Mouse (Mus musculus) erythroblast, embryonic 14.5 days (primary cell): ENCODE measurements around the gene Aff3. TPM values are rescaled to one million over a fixed set of nuclear protein-coding genes. Genes with fewer than 3 reads are reported as not detected.

Source experiments
- H3K27me3 ChIP-seq: 2 replicates; pipeline ENCODE4 v1.6.1; 2012; ENCODE audit warnings: inconsistent platforms; ENCODE audit not compliant: control insufficient read depth
- H3K36me3 ChIP-seq: 2 replicates; pipeline ENCODE4 v1.6.1; 2012; ENCODE audit warnings: mild to moderate bottlenecking, inconsistent platforms; ENCODE audit not compliant: control insufficient read depth
- H3K4me1 ChIP-seq: 2 replicates; pipeline ENCODE4 v1.6.1; 2012; ENCODE audit warnings: inconsistent platforms; ENCODE audit not compliant: control insufficient read depth
- H3K4me3 ChIP-seq: replicated peaks from 2 replicates; pipeline ENCODE3; 2012; ENCODE audit warnings: moderate library complexity, mild to moderate bottlenecking, inconsistent platforms
- H3K9me3 ChIP-seq: 2 replicates; pipeline ENCODE4 v1.6.1; 2012; ENCODE audit warnings: low read length, inconsistent platforms, mixed read lengths; ENCODE audit not compliant: control insufficient read depth
- GATA1 ChIP-seq: IDR thresholded peaks from 2 replicates; pipeline ENCODE4 v1.6.1; 2012; ENCODE audit warnings: low read length, inconsistent platforms, mixed read lengths
- TAL1 ChIP-seq: IDR thresholded peaks from 3 replicates; pipeline ENCODE4 v1.6.1; 2012; ENCODE audit warnings: low read length, inconsistent platforms, mixed read lengths
- polyA plus RNA-seq: library from polyadenylated mRNA; stranded (reverse); fragments of >175 nt; gene quantifications from 2 replicates; pipeline ENCODE4 v1.2.3, GENCODE M21; 2012

Gene Aff3
- polyA plus RNA-seq, result 0.02 TPM in 1 of 2 replicates, not detected in the other

DNA sequence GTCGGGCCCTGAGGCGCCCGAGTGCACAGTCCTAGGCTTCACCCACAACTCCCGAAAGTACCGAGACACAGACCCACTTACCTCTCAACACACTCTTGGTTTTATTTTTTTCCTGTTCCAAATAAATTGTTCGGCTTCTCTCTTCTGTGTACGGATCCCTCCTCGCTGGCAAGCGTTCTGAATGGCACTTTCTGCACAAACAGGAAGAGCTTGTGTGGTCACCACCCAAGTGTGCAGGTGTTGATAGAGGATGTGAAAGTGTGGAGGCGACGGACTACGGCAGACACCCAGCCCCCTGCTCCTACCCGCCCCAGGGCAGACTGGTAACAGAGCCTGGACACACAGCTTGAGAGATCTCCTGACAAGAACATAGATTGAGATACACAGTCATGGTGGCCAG, at the start of gene Aff3:
Gene Aff3, minus strand, starts transcription at position 179 of the 400 bp plus-strand sequence.
- no peak within 1 kb of the TSS for H3K4me3 ChIP-seq
- no peaks in the 10 kb centered on the region for H3K27me3 ChIP-seq
- H3K4me1 ChIP-seq, result no peaks in the 10 kb centered on the region
- TF ChIP-seq TAL1 (no peak), GATA1 (no peak)
- no peaks in the 10 kb centered on the region for H3K36me3 ChIP-seq
- no peaks in the 10 kb centered on the region for H3K9me3 ChIP-seq

DNA sequence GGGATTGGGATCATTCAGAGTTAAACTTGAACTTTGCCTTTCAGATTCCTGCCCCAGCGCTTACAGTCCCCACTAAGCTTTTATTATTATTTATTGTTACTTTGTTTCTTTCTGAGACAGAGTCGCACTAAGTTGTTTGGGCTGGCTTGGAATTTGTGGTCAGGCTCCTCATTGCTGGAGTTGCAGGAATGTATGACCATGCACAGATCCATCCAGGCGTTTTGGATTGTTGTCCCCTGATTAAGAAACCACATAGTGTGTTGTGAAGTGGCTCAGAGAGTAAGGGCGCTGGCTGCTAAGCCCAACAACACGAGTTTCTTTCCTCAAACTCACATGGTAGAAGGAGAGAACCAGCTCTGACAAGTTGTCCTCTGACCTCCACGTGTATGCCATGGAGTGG, 35.9 kb upstream of the Aff3 start:
- Histone ChIP-seq H3K4me3 (no peak overlapping the region), H3K36me3 (no peaks in the 10 kb centered on the region), H3K9me3 (no peaks in the 10 kb centered on the region), H3K4me1 (no peaks in the 10 kb centered on the region), H3K27me3 (no peaks in the 10 kb centered on the region)
- TF ChIP-seq GATA1 (no peak), TAL1 (no peak)

DNA sequence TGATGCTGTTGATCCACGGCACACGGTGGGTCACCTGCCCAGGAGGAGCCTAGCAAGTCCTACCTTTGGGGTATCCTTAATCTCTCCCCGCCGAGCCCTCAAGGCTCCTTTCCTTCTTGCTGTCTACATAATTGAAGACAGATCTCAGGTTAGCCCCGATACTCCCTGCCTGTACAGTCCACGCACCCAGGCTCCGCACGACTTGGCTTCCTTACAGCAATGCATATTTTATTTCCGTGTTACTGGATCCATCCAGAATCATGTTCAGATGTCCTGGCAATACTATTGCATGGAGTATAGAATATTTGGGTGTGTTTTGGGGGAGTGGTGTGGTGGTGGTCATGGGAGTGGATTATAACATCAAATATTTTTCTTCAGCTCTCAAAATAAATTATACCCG, 34.5 kb upstream of the Aff3 start:
- no peaks in the 10 kb centered on the region for H3K4me1 ChIP-seq
- no peak for TF ChIP-seq GATA1
- TF ChIP-seq TAL1, result no peak
- H3K27me3 ChIP-seq, result no peaks in the 10 kb centered on the region
- no peaks in the 10 kb centered on the region for H3K36me3 ChIP-seq
- no peaks in the 10 kb centered on the region for H3K9me3 ChIP-seq
- no peak overlapping the region for H3K4me3 ChIP-seq

DNA sequence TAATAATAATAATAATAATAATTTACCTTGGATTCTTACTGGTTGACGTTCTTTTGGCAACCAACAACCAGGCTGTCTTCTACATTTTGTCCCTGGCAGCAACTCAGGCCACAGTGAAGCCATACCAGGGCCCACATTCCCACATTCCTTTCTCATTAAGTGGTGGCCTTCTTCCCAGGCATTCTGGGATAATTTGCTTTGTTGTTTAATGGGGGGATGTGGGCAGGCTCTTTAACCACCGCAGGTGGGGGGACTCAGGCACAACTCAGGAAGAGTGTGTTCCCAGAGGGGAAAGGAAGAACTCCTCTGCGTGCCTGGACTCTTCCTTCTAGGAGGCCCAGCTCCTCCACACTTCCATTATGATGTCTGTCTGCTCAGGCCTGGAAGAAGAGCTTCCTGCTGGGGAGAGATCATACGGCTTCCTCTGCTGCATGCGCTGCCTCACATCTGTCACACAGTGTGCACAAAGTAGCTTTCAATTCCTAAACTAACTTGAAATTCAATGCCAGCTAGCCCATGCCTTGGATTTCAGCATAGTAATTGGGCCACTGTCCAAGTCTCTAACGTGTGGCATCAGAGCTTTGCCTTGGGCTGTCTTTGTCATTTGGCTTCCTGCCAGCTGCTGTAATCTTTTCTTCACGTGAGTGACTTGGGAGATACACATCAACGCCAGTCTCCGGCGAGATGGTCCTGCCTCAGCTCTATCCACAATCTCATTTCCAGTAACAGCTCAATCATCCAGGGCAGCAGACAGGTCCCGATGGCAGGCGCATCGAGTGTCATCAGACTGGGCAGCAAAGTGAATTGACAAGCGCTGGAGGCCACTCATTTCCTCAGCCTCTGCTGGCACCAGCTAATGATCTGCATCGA, 31.3 kb upstream of the Aff3 start:
- no peaks in the 10 kb centered on the region for H3K9me3 ChIP-seq
- H3K4me3 ChIP-seq, result no peak overlapping the region
- H3K36me3 ChIP-seq, result no peaks in the 10 kb centered on the region
- no peaks in the 10 kb centered on the region for H3K4me1 ChIP-seq
- TF ChIP-seq TAL1 (no peak), GATA1 (no peak)
- H3K27me3 ChIP-seq, result no peaks in the 10 kb centered on the region

DNA sequence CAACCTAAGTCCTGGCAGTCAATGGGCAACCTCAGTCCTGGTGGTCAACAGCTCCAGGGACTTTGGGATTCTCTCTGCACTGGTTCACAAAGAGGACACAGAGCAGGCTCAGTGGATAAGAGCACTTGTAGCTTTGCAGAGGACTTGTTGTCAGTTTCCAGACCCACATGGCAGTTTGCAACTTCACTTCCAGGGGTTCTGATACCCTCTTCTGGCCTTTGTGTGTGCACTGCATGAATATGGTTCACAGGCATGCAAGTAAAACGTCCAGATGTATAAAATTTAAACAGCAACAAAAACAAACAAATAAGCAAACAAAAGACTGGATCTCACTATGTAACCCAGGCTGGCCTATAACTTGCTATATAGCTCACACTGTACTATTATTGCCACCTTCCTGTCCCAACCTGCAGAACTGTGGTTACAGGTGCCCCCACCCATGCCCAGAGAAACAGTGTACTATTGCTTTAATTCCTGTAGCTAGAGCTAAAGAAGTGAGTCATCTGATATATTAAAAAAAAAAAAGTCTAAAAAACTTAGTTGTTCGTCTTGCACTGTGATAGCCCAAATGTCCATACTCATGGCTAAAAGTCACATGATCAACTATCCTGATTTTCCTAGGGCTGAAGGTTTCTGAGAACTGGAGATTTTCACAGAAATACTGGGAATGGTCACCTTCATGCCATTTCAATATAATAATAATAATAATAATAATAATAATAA, 30.5 kb upstream of the Aff3 start:
- no peak overlapping the region for H3K4me3 ChIP-seq
- no peaks in the 10 kb centered on the region for H3K4me1 ChIP-seq
- no peak for TF ChIP-seq TAL1
- no peak for TF ChIP-seq GATA1
- no peaks in the 10 kb centered on the region for H3K27me3 ChIP-seq
- H3K36me3 ChIP-seq, result no peaks in the 10 kb centered on the region
- H3K9me3 ChIP-seq, result no peaks in the 10 kb centered on the region

DNA sequence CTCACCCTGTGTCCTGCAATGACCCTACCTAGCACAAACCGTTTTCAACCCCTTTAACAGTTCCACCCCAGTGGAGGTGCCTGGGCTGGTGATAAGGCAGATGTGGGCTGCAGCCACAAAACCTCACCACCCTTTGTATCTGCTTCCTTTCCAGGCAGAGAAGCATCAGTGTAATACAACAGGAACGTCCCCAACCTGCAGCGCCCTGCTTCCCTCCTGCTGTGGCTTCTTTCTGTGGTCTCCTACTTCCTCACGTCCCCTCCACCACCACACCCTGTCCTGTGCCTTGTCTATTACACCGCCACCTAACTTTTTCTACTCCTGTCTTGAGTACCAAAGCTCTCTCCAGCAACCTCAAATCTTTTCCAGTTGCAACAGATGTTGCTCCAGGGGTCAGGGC, 29.4 kb upstream of the Aff3 start:
- no peaks in the 10 kb centered on the region for H3K4me1 ChIP-seq
- H3K9me3 ChIP-seq, result no peaks in the 10 kb centered on the region
- no peaks in the 10 kb centered on the region for H3K36me3 ChIP-seq
- H3K27me3 ChIP-seq, result no peaks in the 10 kb centered on the region
- TF ChIP-seq TAL1, result no peak
- TF ChIP-seq GATA1, result no peak
- no peak overlapping the region for H3K4me3 ChIP-seq

DNA sequence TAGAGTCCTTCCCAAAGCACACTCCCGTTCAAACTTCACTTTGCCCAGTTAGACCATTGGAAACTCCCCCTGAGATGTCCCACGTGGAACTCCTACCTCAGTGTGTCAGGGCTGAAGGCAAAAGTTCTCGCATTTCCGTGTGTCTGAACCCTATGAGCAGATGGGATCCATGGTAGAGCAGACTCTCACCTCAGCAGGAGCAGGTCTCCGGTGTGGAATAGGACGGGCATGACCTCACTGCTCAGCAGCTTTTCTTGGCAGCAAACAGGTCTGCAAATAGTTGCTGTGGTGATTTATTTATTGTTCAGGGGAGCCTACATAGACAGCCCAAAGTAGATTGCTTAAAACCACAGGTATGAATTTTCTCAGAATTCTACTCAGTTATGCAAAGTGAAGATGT, 25.7 kb upstream of the Aff3 start:
- Histone ChIP-seq H3K36me3 (no peaks in the 10 kb centered on the region), H3K9me3 (no peaks in the 10 kb centered on the region), H3K4me1 (no peaks in the 10 kb centered on the region), H3K4me3 (no peak overlapping the region), H3K27me3 (no peaks in the 10 kb centered on the region)
- TF ChIP-seq TAL1 (no peak), GATA1 (no peak)

DNA sequence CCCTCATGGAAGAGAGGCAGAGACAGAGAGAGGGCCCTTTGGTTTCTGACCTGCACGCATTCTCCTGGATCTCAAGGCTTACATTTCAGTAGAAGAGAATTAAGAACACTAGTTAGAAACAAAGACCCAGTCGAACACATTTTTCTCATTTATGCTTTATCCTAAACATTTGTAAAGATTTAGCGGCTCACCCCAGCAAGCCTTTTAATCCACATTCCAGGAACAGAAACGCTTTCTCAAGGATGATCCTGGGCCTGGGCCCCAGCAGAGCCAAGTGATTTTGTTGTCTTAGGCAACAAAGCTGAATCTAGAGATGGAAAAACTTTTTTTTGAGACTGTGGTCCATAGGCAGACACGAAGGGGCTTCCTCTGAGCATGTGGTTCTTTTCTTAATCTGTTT, 23.5 kb upstream of the Aff3 start:
- TF ChIP-seq GATA1, result no peak
- H3K36me3 ChIP-seq, result no peaks in the 10 kb centered on the region
- no peaks in the 10 kb centered on the region for H3K9me3 ChIP-seq
- no peaks in the 10 kb centered on the region for H3K27me3 ChIP-seq
- no peaks in the 10 kb centered on the region for H3K4me1 ChIP-seq
- H3K4me3 ChIP-seq, result no peak overlapping the region

DNA sequence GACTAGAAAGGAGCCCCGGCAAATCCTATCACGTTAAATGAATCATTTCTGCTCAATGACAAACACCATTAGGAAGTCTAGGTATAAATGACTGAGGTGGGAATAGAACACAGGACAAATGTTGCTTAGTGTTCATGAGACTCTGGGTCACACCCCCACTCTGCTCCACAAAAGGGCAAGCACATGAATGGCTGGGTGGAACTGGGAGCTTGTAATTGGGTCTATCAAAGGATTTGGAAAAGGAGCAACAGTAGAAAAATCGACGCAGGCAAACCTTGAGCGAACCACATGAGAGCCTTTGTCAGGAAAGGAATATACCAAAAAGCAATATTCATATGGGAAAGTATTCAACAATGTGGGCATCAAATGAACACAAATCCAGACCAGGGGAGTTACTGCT, 21.0 kb upstream of the Aff3 start:
- Histone ChIP-seq H3K4me3 (no peak overlapping the region), H3K36me3 (no peaks in the 10 kb centered on the region), H3K4me1 (no peaks in the 10 kb centered on the region), H3K9me3 (no peaks in the 10 kb centered on the region), H3K27me3 (no peaks in the 10 kb centered on the region)
- no peak for TF ChIP-seq TAL1
- TF ChIP-seq GATA1, result no peak
